Mouse (Mus musculus) fibroblast of lung, adult 2 months (primary cell): ENCODE results near the gene Gm44502.

Experiments
- DNase-seq: peaks from one replicate; pipeline ENCODE4 v3.0.0-alpha.2; 2011; ENCODE audit warnings: low read depth

Gene Gm44502

GRCm38 (mm10) chr15:89429352-89430221, at the start of gene Gm44502, which contains the start of the genes C730034F03Rik and Chkb:
TSS of gene Gm44502 (minus strand) at chr15:89429696.
TSS of gene C730034F03Rik (plus strand) at chr15:89429589.
TSS of gene Chkb (minus strand) at chr15:89429908.
- DNase-seq, result peak; percentile 91

GRCm38 (mm10) chr15:89478622-89479021, 49.1 kb upstream of the Gm44502 start:
- no peak for DNase-seq

- no peak for DNase-seq
Measured at GRCm38 (mm10) chr15:89477806-89478205, 48.3 kb upstream of the Gm44502 start.

- no peak for DNase-seq
Measured at GRCm38 (mm10) chr15:89477091-89477491, 47.6 kb upstream of the Gm44502 start, which contains the start of gene Arsa. TSS of gene Arsa (minus strand) at chr15:89477425.

- DNase-seq, result no peak
Measured at GRCm38 (mm10) chr15:89476475-89476815, 46.9 kb upstream of the Gm44502 start.

- DNase-seq, result peak; percentile 86
Measured at GRCm38 (mm10) chr15:89475611-89476474, 46.3 kb upstream of the Gm44502 start.

GRCm38 (mm10) chr15:89475293-89475600, 45.8 kb upstream of the Gm44502 start:
- DNase-seq, result no peak

GRCm38 (mm10) chr15:89474596-89475292, 45.2 kb upstream of the Gm44502 start:
- DNase-seq, result no peak

GRCm38 (mm10) chr15:89473921-89474320, 44.4 kb upstream of the Gm44502 start:
- no peak for DNase-seq

- no peak for DNase-seq
Measured at GRCm38 (mm10) chr15:89473370-89473769, 43.9 kb upstream of the Gm44502 start.

- no peak for DNase-seq
Measured at GRCm38 (mm10) chr15:89471476-89471875, 42.0 kb upstream of the Gm44502 start.

GRCm38 (mm10) chr15:89468577-89468976, 39.1 kb upstream of the Gm44502 start:
- DNase-seq, result no peak

- no peak for DNase-seq
Measured at GRCm38 (mm10) chr15:89465052-89465451, 35.6 kb upstream of the Gm44502 start.

GRCm38 (mm10) chr15:89463334-89464235, 34.1 kb upstream of the Gm44502 start:
- no peak for DNase-seq

- DNase-seq, result no peak
Measured at GRCm38 (mm10) chr15:89462176-89462575, 32.7 kb upstream of the Gm44502 start.

GRCm38 (mm10) chr15:89461321-89461720, 31.8 kb upstream of the Gm44502 start:
- no peak for DNase-seq

GRCm38 (mm10) chr15:89460298-89460697, 30.8 kb upstream of the Gm44502 start:
- no peak for DNase-seq

GRCm38 (mm10) chr15:89459821-89460220, 30.3 kb upstream of the Gm44502 start:
- DNase-seq, result no peak

- DNase-seq, result no peak
Measured at GRCm38 (mm10) chr15:89458942-89459341, 29.4 kb upstream of the Gm44502 start.

- no peak for DNase-seq
Measured at GRCm38 (mm10) chr15:89455642-89456041, 26.1 kb upstream of the Gm44502 start.

- DNase-seq, result no peak
Measured at GRCm38 (mm10) chr15:89454857-89455256, 25.4 kb upstream of the Gm44502 start.
